Mouse (Mus musculus) olfactory bulb, adult 2 months (tissue): ENCODE measurements around the gene Wtap.
"Not testable (repeated sequence)": the region's sequence is repeated elsewhere in the genome, so short reads cannot be mapped to it uniquely, and the experiment has no call there.

ENCODE experiments used
- CTCF ChIP-seq: fragments of 200-500 bp; IDR thresholded peaks from 2 replicates; pipeline ENCODE4 v1.5.1; 2012; ENCODE audit warnings: low read depth, mild to moderate bottlenecking, low read length, moderate library complexity; ENCODE audit not compliant: insufficient read depth
- POLR2A ChIP-seq: fragments of 200-500 bp; IDR thresholded peaks from 2 replicates; pipeline ENCODE4 v1.6.1; 2012; ENCODE audit warnings: mild to moderate bottlenecking, low read depth, low read length, moderate library complexity; ENCODE audit not compliant: insufficient read depth

- TF ChIP-seq CTCF, POLR2A: not testable (repeated sequence)
These were observed 10.5 kb upstream of the Wtap start for GRCm38 (mm10) chr17:13004436-13004835.
